Mouse (Mus musculus) right cerebral cortex, adult 18-20 months (tissue): ENCODE results near the gene Mt4.
"Not testable (repeated sequence)": the region's sequence is repeated elsewhere in the genome, so short reads cannot be mapped to it uniquely, and the experiment has no call there.

Experiments
- DNase-seq: peaks from one replicate; pipeline ENCODE4 v3.0.0; 2022; ENCODE audit warnings: mixed read lengths

Mt4 gene

GRCm38 (mm10) chr8:94136933-94137332 is at the start of gene Mt4:
TSS of gene Mt4 (plus strand) at chr8:94137197.
- DNase-seq: no peak

GRCm38 (mm10) chr8:94087964-94088363 is 49.0 kb upstream of the Mt4 start:
- no peak for DNase-seq

GRCm38 (mm10) chr8:94089715-94090114 is 47.3 kb upstream of the Mt4 start:
- DNase-seq: no peak

- DNase-seq: no peak
These were observed 44.1 kb upstream of the Mt4 start for GRCm38 (mm10) chr8:94092848-94093247.

GRCm38 (mm10) chr8:94094281-94094680 is 42.7 kb upstream of the Mt4 start:
- no peak for DNase-seq

GRCm38 (mm10) chr8:94098081-94098974 is 38.7 kb upstream of the Mt4 start, which contains the start of gene Bbs2:
TSS of gene Bbs2 (minus strand) at chr8:94098928.
- DNase-seq: peak; percentile 100

- no peak for DNase-seq
These were observed 38.0 kb upstream of the Mt4 start for GRCm38 (mm10) chr8:94098996-94099395.

GRCm38 (mm10) chr8:94104146-94104545 is 32.9 kb upstream of the Mt4 start:
- peak; percentile 63 for DNase-seq

GRCm38 (mm10) chr8:94107871-94108270 is 29.1 kb upstream of the Mt4 start:
- no peak for DNase-seq

- DNase-seq: no peak
These were observed 27.6 kb upstream of the Mt4 start for GRCm38 (mm10) chr8:94109396-94109795.

- DNase-seq: no peak
These were observed 27.2 kb upstream of the Mt4 start for GRCm38 (mm10) chr8:94109835-94110234.

GRCm38 (mm10) chr8:94110526-94111177 is 26.3 kb upstream of the Mt4 start:
- peak; percentile 31 for DNase-seq

GRCm38 (mm10) chr8:94113435-94113834 is 23.6 kb upstream of the Mt4 start:
- no peak for DNase-seq

- no peak for DNase-seq
These were observed 23.0 kb upstream of the Mt4 start for GRCm38 (mm10) chr8:94113972-94114371.

GRCm38 (mm10) chr8:94118776-94119430 is 18.1 kb upstream of the Mt4 start:
- peak; percentile 73 for DNase-seq

- DNase-seq: no peak
These were observed 15.4 kb upstream of the Mt4 start for GRCm38 (mm10) chr8:94121625-94122024.

GRCm38 (mm10) chr8:94122711-94123468 is 14.1 kb upstream of the Mt4 start:
- no peak for DNase-seq

- DNase-seq: no peak
These were observed 9.3 kb upstream of the Mt4 start for GRCm38 (mm10) chr8:94127711-94128110.

GRCm38 (mm10) chr8:94129133-94129789 is 7.7 kb upstream of the Mt4 start:
- DNase-seq: no peak

- DNase-seq: no peak
These were observed 6.9 kb upstream of the Mt4 start for GRCm38 (mm10) chr8:94130126-94130525.

GRCm38 (mm10) chr8:94132096-94132495 is 4.9 kb upstream of the Mt4 start:
- no peak for DNase-seq

- not testable (repeated sequence) for DNase-seq
These were observed 2.4 kb upstream of the Mt4 start for GRCm38 (mm10) chr8:94134601-94135000.
